Mouse (Mus musculus): ENCODE data around the gene Olfr481. TPM values are rescaled to one million over a fixed set of nuclear protein-coding genes. Genes with fewer than 3 reads are reported as not detected.

The Olfr481 gene
- not detected in 2 replicates for polyA plus RNA-seq (2012; rRNA removed)

GRCm38 (mm10) chr7:108079555-108079954, at the start of gene Olfr481:
Olfr481 (plus strand) TSS chr7:108079855.
- DNase-seq (ENCODE audit: low read depth, low spot score), result no peak

DNA sequence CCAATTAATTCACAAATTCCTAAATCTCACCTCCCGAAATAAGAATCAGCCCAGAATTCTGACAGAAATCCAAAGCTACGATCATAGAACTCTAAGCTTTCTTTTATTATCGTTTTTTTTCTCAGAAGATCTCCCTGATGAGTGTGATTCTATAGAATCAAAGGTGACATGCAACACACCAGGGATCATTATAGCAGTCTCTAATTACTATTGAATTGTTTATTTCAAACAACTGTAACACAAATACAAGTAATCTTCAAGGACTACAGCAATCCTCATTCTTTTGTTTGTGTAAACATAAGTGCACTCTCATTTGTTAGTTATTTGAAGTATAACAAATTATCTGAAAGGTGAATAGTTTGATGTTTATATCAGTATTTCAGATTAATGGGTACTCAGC, 45.8 kb upstream of the Olfr481 start, which contains the start of gene Olfr478:
Olfr478 (minus strand) TSS at position 101 of the 400 bp plus-strand sequence.
- 73% methylated on average over 3 of the region's 3 CpGs for WGBS
- no peak for DNase-seq (ENCODE audit: low read depth, low spot score)

DNA sequence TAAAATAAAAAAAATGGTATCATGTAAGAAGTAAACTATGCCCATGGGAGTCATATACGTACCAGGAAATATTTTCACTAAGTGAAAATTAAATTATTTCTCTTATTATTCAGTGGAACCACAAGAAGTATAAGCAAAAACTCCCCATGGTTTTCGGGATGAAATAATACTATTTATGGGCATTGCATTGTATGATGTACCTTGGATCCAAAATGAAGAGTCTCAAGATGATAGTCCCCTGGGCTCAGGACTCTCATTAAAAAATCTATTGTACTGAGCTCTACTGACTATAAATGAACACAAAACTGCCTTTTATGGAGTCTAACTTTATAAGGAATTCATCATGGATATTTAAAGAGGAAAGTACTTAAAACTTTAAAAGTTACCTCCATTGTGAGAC, 29.3 kb upstream of the Olfr481 start, which contains the start of gene Olfr479:
Olfr479 (plus strand) TSS at position 301 of the 400 bp plus-strand sequence.
- WGBS, result 86% methylated on average over 2 of the region's 2 CpGs
- DNase-seq (ENCODE audit: low read depth, low spot score), result no peak

- 78% methylated on average over 1 of the region's 1 CpGs for WGBS
- no peak for DNase-seq (ENCODE audit: low read depth, low spot score)
Observed at GRCm38 (mm10) chr7:108067246-108067645, 12.4 kb upstream of the Olfr481 start, which contains the start of gene Olfr480. Olfr480 (minus strand) TSS chr7:108067346.

DNA sequence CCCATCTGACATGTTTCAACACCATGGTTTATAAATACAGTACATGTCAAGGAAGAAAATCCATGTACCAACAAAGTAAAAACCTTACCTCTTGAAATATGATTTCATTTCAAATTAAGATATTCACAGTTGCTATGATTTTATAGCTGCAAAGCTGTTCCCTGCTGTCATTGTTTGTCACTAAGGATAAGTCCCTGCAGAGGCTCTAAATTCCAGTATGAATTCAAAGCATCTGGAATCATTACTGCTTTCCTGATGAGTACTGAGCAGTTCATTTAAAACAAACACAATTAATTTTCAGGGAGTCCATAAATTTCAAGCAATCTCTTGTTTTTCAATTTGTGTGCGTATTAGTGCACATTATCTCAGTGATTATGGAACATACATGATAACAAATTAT, 17.8 kb downstream of the Olfr481 start, which contains the start of gene Olfr482:
Olfr482 (minus strand) TSS at position 101 of the 400 bp plus-strand sequence.
- no peak for DNase-seq (ENCODE audit: low read depth, low spot score)
- WGBS, result 75% methylated on average over 1 of the region's 1 CpGs

GRCm38 (mm10) chr7:108100549-108100948, 20.9 kb downstream of the Olfr481 start, which contains the start of gene Olfr483:
Olfr483 (plus strand) TSS chr7:108100849.
- 85% methylated on average over 1 of the region's 1 CpGs for WGBS

DNA sequence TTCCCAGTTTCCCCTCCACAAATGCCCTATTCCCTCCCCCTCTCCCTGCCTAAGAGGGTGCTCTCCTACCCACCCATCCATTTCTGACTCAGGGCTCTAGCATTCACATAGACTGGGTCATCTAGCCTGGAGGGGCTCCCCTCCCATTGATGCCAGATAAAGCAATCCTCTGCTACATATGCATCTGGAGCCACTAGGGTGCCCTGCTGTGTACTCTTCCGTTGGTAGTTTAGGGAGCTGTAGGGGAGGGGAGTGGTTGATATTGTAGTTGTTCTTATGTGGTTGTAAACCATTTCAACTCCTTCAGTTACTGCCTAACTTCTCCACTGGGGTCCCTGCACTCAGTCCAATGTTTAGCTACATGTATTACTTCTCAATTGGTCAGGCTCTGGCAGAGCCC, 41.0 kb downstream of the Olfr481 start:
- WGBS, result 19% methylated on average over 1 of the region's 1 CpGs
- no peak for DNase-seq (ENCODE audit: low read depth, low spot score)

More at GRCm38 (mm10) chr7:108100549-108100948, 20.9 kb downstream of the Olfr481 start, which contains the start of gene Olfr483:
- DNase-seq (ENCODE audit: low read depth, low spot score), result no peak

DNA sequence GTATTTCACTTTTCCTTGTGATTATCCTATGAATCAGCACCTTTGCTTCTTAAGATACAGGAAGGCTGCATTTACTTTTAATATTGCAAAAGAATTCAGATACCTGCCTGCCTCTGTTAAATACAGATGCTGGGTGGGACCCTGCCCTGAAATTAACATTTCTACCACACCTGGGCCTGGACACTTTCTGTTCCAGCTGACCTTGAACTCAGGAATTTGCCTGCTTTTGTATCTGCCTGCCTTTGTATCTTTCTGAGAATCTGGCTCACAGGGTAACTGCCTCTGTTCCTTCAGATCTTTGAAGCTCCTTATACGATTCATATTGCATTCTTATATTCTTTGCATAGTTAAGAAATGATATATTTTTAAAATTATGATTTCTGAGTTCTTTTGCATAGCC, 41.8 kb downstream of the Olfr481 start:
- 47% methylated on average over 1 of the region's 1 CpGs for WGBS
- no peak for DNase-seq (ENCODE audit: low read depth, low spot score)

DNA sequence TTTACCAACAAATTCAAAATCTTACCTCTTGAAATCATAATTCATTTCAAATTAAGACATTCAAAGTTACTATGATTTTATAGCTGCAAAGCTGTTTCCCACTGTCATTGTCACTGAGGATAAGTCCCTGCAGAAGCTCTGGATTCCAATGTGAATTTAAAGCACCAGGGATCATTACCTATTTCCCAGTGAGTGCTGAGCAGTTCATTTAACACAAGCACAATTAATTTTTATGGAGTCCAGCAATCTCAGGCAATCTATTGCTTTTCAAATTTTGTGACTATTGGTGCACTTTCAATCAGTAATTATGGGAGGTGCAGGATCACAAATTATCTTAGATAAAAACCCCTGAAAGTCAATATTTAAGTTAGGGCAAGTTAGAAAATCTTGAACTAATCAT, 47.7 kb downstream of the Olfr481 start, which contains the start of gene Olfr484:
Olfr484 (minus strand) TSS at position 101 of the 400 bp plus-strand sequence.
- DNase-seq (ENCODE audit: low read depth, low spot score), result no peak

Other genes with a start within 250 kb of the Olfr481 start
- gene Olfr470, start 232.4 kb upstream of the Olfr481 start, polyA plus RNA-seq (2012; rRNA removed), result not detected in 2 replicates
- gene Olfr472, start 182.0 kb upstream of the Olfr481 start, polyA plus RNA-seq (2012; rRNA removed), result not detected in 2 replicates
- gene Olfr473, start 149.4 kb upstream of the Olfr481 start, polyA plus RNA-seq (2012; rRNA removed), result not detected in 2 replicates
- gene Olfr474, start 125.2 kb upstream of the Olfr481 start, polyA plus RNA-seq (2012; rRNA removed), result not detected in 2 replicates
- gene Olfr476, start 115.1 kb upstream of the Olfr481 start, polyA plus RNA-seq (2012; rRNA removed), result not detected in 2 replicates
- gene Olfr477, start 93.2 kb upstream of the Olfr481 start, polyA plus RNA-seq (2012; rRNA removed), result not detected in 2 replicates
- gene Olfr478, start 45.9 kb upstream of the Olfr481 start, polyA plus RNA-seq (2012; rRNA removed), result not detected in 2 replicates
- gene Olfr479, start 29.2 kb upstream of the Olfr481 start, polyA plus RNA-seq (2012; rRNA removed), result not detected in 2 replicates
- gene Olfr480, start 12.5 kb upstream of the Olfr481 start, polyA plus RNA-seq (2012; rRNA removed), result not detected in 2 replicates
- gene Olfr482, start 17.7 kb downstream of the Olfr481 start, polyA plus RNA-seq (2012; rRNA removed), result not detected in 2 replicates
- not detected in 2 replicates for gene Olfr483, start 21.0 kb downstream of the Olfr481 start, polyA plus RNA-seq (2012; rRNA removed)
- gene Olfr484, start 47.6 kb downstream of the Olfr481 start, polyA plus RNA-seq (2012; rRNA removed), result not detected in 2 replicates
- gene Olfr485, start 80.0 kb downstream of the Olfr481 start, polyA plus RNA-seq (2012; rRNA removed), result not detected in 2 replicates
- not detected in 2 replicates for gene Olfr486, start 92.9 kb downstream of the Olfr481 start, polyA plus RNA-seq (2012; rRNA removed)
- gene Olfr487, start 134.8 kb downstream of the Olfr481 start, polyA plus RNA-seq (2012; rRNA removed), result not detected in 2 replicates
- not detected in 2 replicates for gene Olfr488, start 178.5 kb downstream of the Olfr481 start, polyA plus RNA-seq (2012; rRNA removed)
- not detected in 2 replicates for gene Olfr490, start 209.1 kb downstream of the Olfr481 start, polyA plus RNA-seq (2012; rRNA removed)
- gene Olfr491, start 233.6 kb downstream of the Olfr481 start, polyA plus RNA-seq (2012; rRNA removed), result not detected in 2 replicates
- not detected in 2 replicates for gene Olfr492, start 243.8 kb downstream of the Olfr481 start, polyA plus RNA-seq (2012; rRNA removed)